Mouse (Mus musculus): Measurements from ENCODE around the gene Mgat5. TPM values are rescaled to one million over a fixed set of nuclear protein-coding genes. Genes with fewer than 3 reads are reported as not detected.

Mgat5 gene
- polyA plus RNA-seq, 1 experiment = 2.2 TPM

- Histone ChIP-seq H3K27me3 (ENCODE audit: control insufficient read depth, insufficient read depth, insufficient read length) (no peaks in the 10 kb centered on the region), H3K36me3 (ENCODE audit: control insufficient read depth, insufficient read depth) (no peaks in the 10 kb centered on the region), H3K4me3 (no peak overlapping the region), H3ac (ENCODE audit: control insufficient read depth, insufficient read length) (no peak overlapping the region), H3K79me2 (ENCODE audit: control insufficient read depth, insufficient read depth) (no peaks in the 10 kb centered on the region), H3K4me2 (ENCODE audit: low read depth) (no peak overlapping the region)
- TF ChIP-seq E2F4 (IDR thresholded peaks at IDR 0.05; ENCODE audit: insufficient read depth) (no peak), TCF3 (IDR thresholded peaks at IDR 0.05; ENCODE audit: insufficient read length, low read depth) (no peak), USF1 (IDR thresholded peaks at IDR 0.05; ENCODE audit: low read depth) (no peak), TCF12 (IDR thresholded peaks at IDR 0.05; ENCODE audit: insufficient read depth, poor library complexity, severe bottlenecking) (no peak), SRF (IDR thresholded peaks at IDR 0.05; ENCODE audit: control insufficient read depth, insufficient read length, low read depth) (no peak), POLR2A (IDR thresholded peaks at IDR 0.05; ENCODE audit: insufficient read length, low read depth) (no peak), MYOG (IDR thresholded peaks at IDR 0.05; ENCODE audit: control insufficient read depth in 1 of 3, insufficient read depth in 1 of 3, insufficient read length in 2 of 3, low read depth in 2 of 3) (no peak), MAX (IDR thresholded peaks at IDR 0.05; ENCODE audit: low read depth) (no peak), REST (IDR thresholded peaks at IDR 0.05; ENCODE audit: insufficient read depth, insufficient read length) (no peak), MYOD1 (IDR thresholded peaks at IDR 0.05; ENCODE audit: control insufficient read depth in 1 of 3, insufficient read length in 2 of 3, low read depth in 2 of 3) (no peak), POLR2AphosphoS2 (IDR thresholded peaks at IDR 0.05; ENCODE audit: insufficient read length, low read depth) (no peak), CEBPB (IDR thresholded peaks at IDR 0.05; ENCODE audit: insufficient read depth, poor library complexity, severe bottlenecking) (no peak)
Observed at GRCm38 (mm10) chr1:127420383-127420782, 215.6 kb downstream of the Mgat5 start.

DNA sequence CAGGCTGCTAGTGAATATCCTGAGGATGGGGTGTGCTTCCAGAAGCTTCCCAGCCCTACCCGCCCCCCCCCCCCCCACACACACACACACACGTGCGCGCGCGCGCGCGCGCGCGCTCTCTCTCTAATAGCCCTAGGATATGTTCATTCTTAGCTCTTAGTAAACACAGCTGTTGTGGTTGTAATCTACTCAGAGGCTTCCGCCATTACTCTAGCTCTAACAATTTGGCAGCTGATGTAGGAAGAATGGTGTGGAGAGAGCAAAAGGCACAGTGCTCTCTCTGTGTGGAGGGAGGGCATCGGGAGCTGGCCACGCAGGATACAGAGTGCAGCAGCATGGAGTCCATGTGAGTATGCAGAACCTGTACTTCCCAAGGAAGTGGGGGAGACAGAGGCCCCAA, 216.0 kb downstream of the Mgat5 start:
- no peak overlapping the region for H3K4me2 ChIP-seq (ENCODE audit: low read depth)
- no peak overlapping the region for H3K4me3 ChIP-seq
- H3K27me3 ChIP-seq (ENCODE audit: control insufficient read depth, insufficient read depth, insufficient read length) = no peaks in the 10 kb centered on the region
- no peaks in the 10 kb centered on the region for H3K79me2 ChIP-seq (ENCODE audit: control insufficient read depth, insufficient read depth)
- TF ChIP-seq REST (IDR thresholded peaks at IDR 0.05; ENCODE audit: insufficient read depth, insufficient read length) = no peak
- no peak for TF ChIP-seq TCF12 (IDR thresholded peaks at IDR 0.05; ENCODE audit: insufficient read depth, poor library complexity, severe bottlenecking)
- TF ChIP-seq MYOD1 (IDR thresholded peaks at IDR 0.05; ENCODE audit: control insufficient read depth in 1 of 3, insufficient read length in 2 of 3, low read depth in 2 of 3) = no peak
- no peak for TF ChIP-seq TCF3 (IDR thresholded peaks at IDR 0.05; ENCODE audit: insufficient read length, low read depth)
- H3K36me3 ChIP-seq (ENCODE audit: control insufficient read depth, insufficient read depth) = no peaks in the 10 kb centered on the region
- no peak overlapping the region for H3ac ChIP-seq (ENCODE audit: control insufficient read depth, insufficient read length)

- no peak overlapping the region for H3K4me2 ChIP-seq (ENCODE audit: low read depth)
- TF ChIP-seq MYOG (IDR thresholded peaks at IDR 0.05; ENCODE audit: control insufficient read depth in 1 of 3, insufficient read depth in 1 of 3, insufficient read length in 2 of 3, low read depth in 2 of 3) (no peak), REST (IDR thresholded peaks at IDR 0.05; ENCODE audit: insufficient read depth, insufficient read length) (no peak), USF1 (IDR thresholded peaks at IDR 0.05; ENCODE audit: low read depth) (no peak), E2F4 (IDR thresholded peaks at IDR 0.05; ENCODE audit: insufficient read depth) (no peak), POLR2A (IDR thresholded peaks at IDR 0.05; ENCODE audit: insufficient read length, low read depth) (no peak), MAX (IDR thresholded peaks at IDR 0.05; ENCODE audit: low read depth) (no peak), TCF12 (IDR thresholded peaks at IDR 0.05; ENCODE audit: insufficient read depth, poor library complexity, severe bottlenecking) (no peak), MYOD1 (IDR thresholded peaks at IDR 0.05; ENCODE audit: control insufficient read depth in 1 of 3, insufficient read length in 2 of 3, low read depth in 2 of 3) (no peak), SRF (IDR thresholded peaks at IDR 0.05; ENCODE audit: control insufficient read depth, insufficient read length, low read depth) (no peak), CEBPB (IDR thresholded peaks at IDR 0.05; ENCODE audit: insufficient read depth, poor library complexity, severe bottlenecking) (no peak), TCF3 (IDR thresholded peaks at IDR 0.05; ENCODE audit: insufficient read length, low read depth) (no peak), POLR2AphosphoS2 (IDR thresholded peaks at IDR 0.05; ENCODE audit: insufficient read length, low read depth) (no peak)
- H3K4me3 ChIP-seq = no peak overlapping the region
- H3ac ChIP-seq (ENCODE audit: control insufficient read depth, insufficient read length) = no peak overlapping the region
- H3K36me3 ChIP-seq (ENCODE audit: control insufficient read depth, insufficient read depth) = no peaks in the 10 kb centered on the region
- H3K27me3 ChIP-seq (ENCODE audit: control insufficient read depth, insufficient read depth, insufficient read length) = no peaks in the 10 kb centered on the region
- H3K79me2 ChIP-seq (ENCODE audit: control insufficient read depth, insufficient read depth) = no peaks in the 10 kb centered on the region
Observed at GRCm38 (mm10) chr1:127422565-127422964, 217.8 kb downstream of the Mgat5 start.

- Histone ChIP-seq H3K27me3 (ENCODE audit: control insufficient read depth, insufficient read depth, insufficient read length) (no peaks in the 10 kb centered on the region), H3ac (ENCODE audit: control insufficient read depth, insufficient read length) (no peak overlapping the region), H3K79me2 (ENCODE audit: control insufficient read depth, insufficient read depth) (no peaks in the 10 kb centered on the region), H3K4me3 (no peak overlapping the region), H3K36me3 (ENCODE audit: control insufficient read depth, insufficient read depth) (no peaks in the 10 kb centered on the region), H3K4me2 (ENCODE audit: low read depth) (peak overlapping the region; percentile 45)
- TF ChIP-seq REST (IDR thresholded peaks at IDR 0.05; ENCODE audit: insufficient read depth, insufficient read length) (no peak), POLR2A (IDR thresholded peaks at IDR 0.05; ENCODE audit: insufficient read length, low read depth) (peak; percentile 10)
Observed at GRCm38 (mm10) chr1:127425021-127425532, 220.3 kb downstream of the Mgat5 start.

DNA sequence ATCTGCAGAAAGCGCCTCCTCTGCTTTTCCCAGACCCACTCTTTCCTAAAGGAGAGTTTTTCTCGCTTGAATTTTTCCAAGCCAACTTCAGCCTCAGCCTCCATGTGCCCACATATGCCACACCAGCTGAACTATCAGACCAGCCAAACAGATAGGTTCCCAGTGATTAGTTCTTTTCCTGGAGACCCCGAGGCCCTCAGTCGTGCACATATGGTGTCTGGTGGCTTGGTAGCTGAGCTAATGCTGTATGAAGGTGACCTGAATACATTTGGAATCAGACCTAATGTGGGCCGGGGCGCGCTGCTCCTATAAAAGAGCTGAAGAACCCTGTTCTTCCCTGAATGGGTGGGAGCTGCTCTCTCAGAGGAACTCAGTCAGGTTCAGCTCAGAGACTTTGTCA, 225.5 kb downstream of the Mgat5 start:
- H3K4me2 ChIP-seq (ENCODE audit: low read depth) = no peak overlapping the region
- no peak for TF ChIP-seq REST (IDR thresholded peaks at IDR 0.05; ENCODE audit: insufficient read depth, insufficient read length)
- TF ChIP-seq MYOG (IDR thresholded peaks at IDR 0.05; ENCODE audit: control insufficient read depth in 1 of 3, insufficient read depth in 1 of 3, insufficient read length in 2 of 3, low read depth in 2 of 3) = no peak
- no peaks in the 10 kb centered on the region for H3K79me2 ChIP-seq (ENCODE audit: control insufficient read depth, insufficient read depth)
- H3ac ChIP-seq (ENCODE audit: control insufficient read depth, insufficient read length) = no peak overlapping the region
- H3K4me3 ChIP-seq = no peak overlapping the region
- H3K36me3 ChIP-seq (ENCODE audit: control insufficient read depth, insufficient read depth) = no peaks in the 10 kb centered on the region
- H3K27me3 ChIP-seq (ENCODE audit: control insufficient read depth, insufficient read depth, insufficient read length) = no peaks in the 10 kb centered on the region
